Mouse (Mus musculus) liver, postnatal 0 days (tissue): ENCODE data around the gene Gpc5.

Experiments
- CTCF ChIP-seq: sonication (generic); IDR thresholded peaks from 2 replicates; pipeline ENCODE4 v1.5.1; 2016; ENCODE audit warnings: antibody characterized with exemption, low read depth
- EP300 ChIP-seq: IDR thresholded peaks from 2 replicates; pipeline ENCODE4 v1.6.1; 2016; ENCODE audit warnings: antibody characterized with exemption, low read depth, mild to moderate bottlenecking

DNA sequence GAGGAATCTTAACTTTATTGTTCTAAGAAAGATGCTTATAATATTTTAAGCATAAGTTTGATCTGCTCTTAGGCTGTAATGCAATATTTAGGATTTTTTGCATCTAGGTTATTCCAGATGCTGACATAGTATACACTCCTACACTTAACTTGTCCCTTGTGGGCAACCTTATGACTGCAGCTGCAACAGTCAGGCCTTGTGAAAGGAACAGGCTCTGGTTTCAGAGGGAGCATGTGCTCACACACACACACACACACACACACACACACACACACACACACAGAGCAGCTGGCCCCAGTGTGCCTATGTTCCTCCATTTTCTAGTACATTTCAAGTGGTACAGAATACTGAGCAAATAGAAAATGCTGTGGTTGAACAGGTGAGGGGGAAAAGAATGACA is 190.8 kb downstream of the Gpc5 start:
- no peak for TF ChIP-seq CTCF
- TF ChIP-seq EP300 = no peak
